ENCODE assay signal across 11 mouse cellular contexts in genomic region chr15:85576511-85577440, GRCm38 (mm10). TPM values are rescaled to one million over a fixed set of nuclear protein-coding genes. Genes with fewer than 3 reads are reported as not detected.
DNase-seq lines count a peak whose midpoint lies in the region; ATAC-seq and TF ChIP-seq lines count a peak whose summit lies in the region.
"Had no signal": no experiment of that assay in that cellular context is flagged by ENCODE, and none has a peak within 500 bp of the region (broad histone marks: within the 10 kb centered on the region; RNA-seq: fewer than 3 reads in every experiment).

No protein-coding gene starts in this region.

- peak overlapping the region; percentile 50 for H3K4me2 ChIP-seq in kidney, postnatal 0 days (ENCODE audit: low read length)
- peak overlapping the region; percentile 100 for H3K4me2 ChIP-seq in hindbrain, embryonic 13.5 days

- no peaks in the 10 kb centered on the region for H3K9me3 ChIP-seq in kidney, postnatal 0 days (replicated peaks; ENCODE audit: low read length)
- H3K9me3 ChIP-seq in hindbrain, embryonic 13.5 days, result no peaks in the 10 kb centered on the region

- no peak for ATAC-seq in kidney, postnatal 0 days (replicated peaks; ENCODE audit: low FRiP score, low read depth)
- ATAC-seq in hindbrain, embryonic 13.5 days (ENCODE audit: low FRiP score), result 0 out of 2 replicates have a peak, but pooled peaks have one; percentile 36
- ATAC-seq in megakaryocyte progenitor cell, adult 5-6 weeks (replicated peaks; ENCODE audit: poor library complexity), result no peak

- peaks cover 33% of the 10 kb centered on the region; the same call in 1 of the 2 replicates for H3K4me1 ChIP-seq in kidney, postnatal 0 days (replicated peaks; ENCODE audit: insufficient read depth, low read length)
- peaks cover 87% of the 10 kb centered on the region for H3K4me1 ChIP-seq in hindbrain, embryonic 13.5 days (replicated peaks)

- no peak for TF ChIP-seq CTCF in kidney, postnatal 0 days (IDR thresholded peaks at IDR 0.05; ENCODE audit: low read depth)

- no peak overlapping the region for H3K27ac ChIP-seq in kidney, postnatal 0 days
- peak overlapping the region; percentile 69 for H3K27ac ChIP-seq in hindbrain, embryonic 13.5 days

- H3K27me3 ChIP-seq in kidney, postnatal 0 days (ENCODE audit: insufficient read depth, low read length), result peaks cover 68% of the 10 kb centered on the region
- H3K27me3 ChIP-seq in hindbrain, embryonic 13.5 days, result peaks cover 73% of the 10 kb centered on the region

- no peaks in the 10 kb centered on the region for H3K36me3 ChIP-seq in kidney, postnatal 0 days (ENCODE audit: insufficient read depth, low read length)
- no peaks in the 10 kb centered on the region for H3K36me3 ChIP-seq in hindbrain, embryonic 13.5 days

- 2% methylated on average over 59 of the region's 61 CpGs for WGBS in kidney, postnatal 0 days
- WGBS in hindbrain, embryonic 13.5 days, result under 1% methylated on average over 61 of the region's 61 CpGs

- no peak for DNase-seq in kidney, postnatal 0 days (ENCODE audit: low spot score)
- DNase-seq in kidney, adult 9 months, result no peak
- DNase-seq in embryo, embryonic 11 days, result peak; percentile 82
- peak; percentile 71 for DNase-seq in neural tube, embryonic 10.5 days (ENCODE audit: extremely low spot score, low spot score)
- no peak for DNase-seq in frontal cortex, postnatal 14 days (ENCODE audit: low spot score in 2 of 2)
- DNase-seq in left cerebral cortex, adult 9 months (ENCODE audit: low spot score in 2 of 2), result no peak
- DNase-seq: layer of hippocampus, postnatal 36 days; right cerebral cortex, postnatal 14 days had no signal

- peak overlapping the region; percentile 22 for H3K4me3 ChIP-seq in kidney, postnatal 0 days (replicated peaks; ENCODE audit: low read depth, low read length)
- H3K4me3 ChIP-seq in hindbrain, embryonic 13.5 days, result peak overlapping the region; percentile 73
- H3K4me3 ChIP-seq: erythroblast, embryonic 14.5 days had no signal

- H3K9ac ChIP-seq in kidney, postnatal 0 days (ENCODE audit: low read depth, low read length), result peak overlapping the region; percentile 32; the same call in 1 of the 2 replicates
- H3K9ac ChIP-seq in hindbrain, embryonic 13.5 days, result peak overlapping the region; percentile 77

RNA-seq across cellular contexts. Expression of gene Wnt7b, which starts 5.5 kb away (rescaled TPM):
- 24.9 and 26.3 TPM in 2 replicates for polyA plus RNA-seq in kidney, postnatal 0 days (2015; fragmentation: Nextera tagmentation; extraction: Ambion mirVana)
- 40.1 and 47.2 TPM in 2 replicates for polyA plus RNA-seq in hindbrain, embryonic 13.5 days (2015; fragmentation: Nextera tagmentation; extraction: Ambion mirVana)
- not detected in 2 replicates for total RNA-seq in megakaryocyte progenitor cell, adult 5-6 weeks (2015)
- total RNA-seq in megakaryocyte progenitor cell, adult 5-6 weeks (2017), result not detected in 2 replicates
- polyA plus RNA-seq: erythroblast, embryonic 14.5 days had no signal

Comparison
In these comparisons a context has a peak if more than half of its experiments do, and no peak if none do; other contexts are left out.
1. DNase-seq: peak in embryo, embryonic 11 days (single experiment) and neural tube, embryonic 10.5 days (single experiment); none in kidney, postnatal 0 days (single experiment), kidney, adult 9 months (single experiment), frontal cortex, postnatal 14 days (0 of 2) and left cerebral cortex, adult 9 months (0 of 2).